Mouse (Mus musculus) liver, adult 2 months (tissue): ENCODE measurements around the gene Ccnq.

ENCODE experiments used
- CTCF ChIP-seq: fragments of 200-500 bp; IDR thresholded peaks from 2 replicates; pipeline ENCODE4 v1.5.1; 2011; ENCODE audit warnings: low read depth, low read length, control low read depth
- POLR2A ChIP-seq: fragments of 200-500 bp; IDR thresholded peaks from 2 replicates; pipeline ENCODE4 v1.6.1; 2011; ENCODE audit warnings: low read length, control low read depth; ENCODE audit not compliant: insufficient read depth; ENCODE audit errors: extremely low read depth

GRCm38 (mm10) chr11:78717655-78718054, 33.9 kb downstream of the Ccnq start:
- TF ChIP-seq CTCF: no peak
- TF ChIP-seq POLR2A: no peak
